Mouse (Mus musculus): Measurements from ENCODE around the gene Hadhb.

Gene Hadhb

GRCm38 (mm10) chr5:30233042-30233441 is 78.0 kb downstream of the Hadhb start:
- DNase-seq (ENCODE audit: low read depth, low spot score), result no peak

- no peak for DNase-seq (ENCODE audit: low read depth, low spot score)
Measured at GRCm38 (mm10) chr5:30233979-30234378, 78.9 kb downstream of the Hadhb start.
